Mouse (Mus musculus) liver, postnatal 0 days (tissue): ENCODE results near the gene Tepp. TPM values are rescaled to one million over a fixed set of nuclear protein-coding genes. Genes with fewer than 3 reads are reported as not detected.

Source experiments
- ATAC-seq: fragments of 200-750 bp; cut with Nextera tagmentation; 2 replicates; pipeline ENCODE4 v1.8.0; 2017; ENCODE audit warnings: mild to moderate bottlenecking, moderate library complexity
- DNase-seq: peaks from one replicate; pipeline ENCODE4 v3.0.0-alpha.2; 2016
- H3K27ac ChIP-seq: fragments of 300-500 bp; sonication (generic); 2 replicates; pipeline ENCODE4 v1.5.1; 2014; ENCODE audit warnings: antibody characterized with exemption, moderate library complexity, mild to moderate bottlenecking, low read depth
- H3K27me3 ChIP-seq: fragments of 300-500 bp; sonication (generic); 2 replicates; pipeline ENCODE4 v1.6.1; 2014; ENCODE audit warnings: low read length, control low read depth, mixed read lengths; ENCODE audit not compliant: insufficient read depth
- H3K36me3 ChIP-seq: fragments of 300-500 bp; sonication (generic); replicated peaks from 2 replicates; pipeline ENCODE4 v1.6.1; 2014; ENCODE audit warnings: mild to moderate bottlenecking, control low read depth, low read length, moderate library complexity, mixed read lengths; ENCODE audit not compliant: insufficient read depth
- H3K4me1 ChIP-seq: fragments of 300-500 bp; sonication (generic); 2 replicates; pipeline ENCODE4 v1.6.1; 2014; ENCODE audit warnings: antibody characterized with exemption, mild to moderate bottlenecking, control low read depth; ENCODE audit not compliant: insufficient read depth
- H3K4me2 ChIP-seq: fragments of 300-500 bp; sonication (generic); 2 replicates; pipeline ENCODE4 v1.6.1; 2014; ENCODE audit warnings: low read depth, mild to moderate bottlenecking, low read length, moderate library complexity, mixed read lengths
- H3K4me3 ChIP-seq: fragments of 300-500 bp; sonication (generic); 2 replicates; pipeline ENCODE4 v1.5.1; 2014; ENCODE audit warnings: low read depth, low read length
- H3K9ac ChIP-seq: fragments of 300-500 bp; sonication (generic); replicated peaks from 2 replicates; pipeline ENCODE4 v1.6.1; 2014; ENCODE audit warnings: mild to moderate bottlenecking, moderate library complexity
- H3K9me3 ChIP-seq: fragments of 300-500 bp; sonication (generic); 2 replicates; pipeline ENCODE4 v1.6.1; 2016; ENCODE audit warnings: mild to moderate bottlenecking, control low read depth, low read length, mixed read lengths
- CTCF ChIP-seq: sonication (generic); IDR thresholded peaks from 2 replicates; pipeline ENCODE4 v1.5.1; 2016; ENCODE audit warnings: antibody characterized with exemption, low read depth
- EP300 ChIP-seq: IDR thresholded peaks from 2 replicates; pipeline ENCODE4 v1.6.1; 2016; ENCODE audit warnings: antibody characterized with exemption, low read depth, mild to moderate bottlenecking
- WGBS: fragments of 180-500 bp; shearing (Covaris S2); extraction: QIAGEN DNeasy Blood & Tissue Kit; methylation state at CpG from one replicate; pipeline ENCODE4 v1.1.7; 2014; ENCODE audit not compliant: insufficient replicate concordance; 5-methylcytosine and 5-hydroxymethylcytosine counted together
- polyA plus RNA-seq: library from polyadenylated mRNA; unstranded; fragments of >200 nt; fragmentation: Nextera tagmentation; extraction: Ambion mirVana; gene quantifications from 2 replicates; pipeline ENCODE4 v1.2.1, GENCODE M21; 2015

The Tepp gene
- polyA plus RNA-seq, 1 experiment from 2014 or later, result not detected

- ATAC-seq (peak; percentile 44; the same call in 1 of the 2 replicates), DNase-seq (peak; percentile 39)
- H3K27me3 ChIP-seq, result no peaks in the 10 kb centered on the region
- H3K4me3 ChIP-seq, result no peak overlapping the region
- H3K4me1 ChIP-seq, result no peaks in the 10 kb centered on the region
- 48% methylated on average over 20 of the region's 20 CpGs for WGBS
- no peak for TF ChIP-seq EP300
- TF ChIP-seq CTCF, result no peak
- no peaks in the 10 kb centered on the region for H3K9me3 ChIP-seq
- H3K4me2 ChIP-seq, result no peak overlapping the region
- no peaks in the 10 kb centered on the region for H3K36me3 ChIP-seq
- H3K9ac ChIP-seq, result no peak overlapping the region
- no peak overlapping the region for H3K27ac ChIP-seq
Measured at GRCm38 (mm10) chr8:95369581-95370326, 59.4 kb downstream of the Tepp start.

GRCm38 (mm10) chr8:95373389-95374002 lies 63.1 kb downstream of the Tepp start:
- no peak for ATAC-seq
- no peaks in the 10 kb centered on the region for H3K27me3 ChIP-seq

GRCm38 (mm10) chr8:95374429-95374828 lies 64.1 kb downstream of the Tepp start:
- Histone ChIP-seq H3K9ac (no peak overlapping the region), H3K4me2 (no peak overlapping the region), H3K9me3 (no peaks in the 10 kb centered on the region), H3K4me1 (peaks cover 7% of the 10 kb centered on the region; the same call in 1 of the 2 replicates), H3K27me3 (no peaks in the 10 kb centered on the region), H3K4me3 (no peak overlapping the region), H3K36me3 (no peaks in the 10 kb centered on the region), H3K27ac (no peak overlapping the region)
- TF ChIP-seq CTCF (no peak), EP300 (no peak)
- ATAC-seq (no peak), DNase-seq (no peak)
- 64% methylated on average over 3 of the region's 3 CpGs for WGBS

More at GRCm38 (mm10) chr8:95373389-95374002, 63.1 kb downstream of the Tepp start:
- H3K4me1 ChIP-seq, result peaks cover 7% of the 10 kb centered on the region; the same call in 1 of the 2 replicates
- no peak overlapping the region for H3K9ac ChIP-seq
- H3K27ac ChIP-seq, result no peak overlapping the region
- no peak overlapping the region for H3K4me3 ChIP-seq
- H3K36me3 ChIP-seq, result no peaks in the 10 kb centered on the region
- no peak for TF ChIP-seq EP300
- TF ChIP-seq CTCF, result no peak
- H3K9me3 ChIP-seq, result no peaks in the 10 kb centered on the region
- no peak overlapping the region for H3K4me2 ChIP-seq
- 57% methylated on average over 12 of the region's 12 CpGs for WGBS
- DNase-seq, result no peak

- H3K27me3 ChIP-seq, result no peaks in the 10 kb centered on the region
- DNase-seq (no peak), ATAC-seq (no peak)
- TF ChIP-seq CTCF, result no peak
- TF ChIP-seq EP300, result no peak
- H3K4me3 ChIP-seq, result no peak overlapping the region
- H3K9me3 ChIP-seq, result no peaks in the 10 kb centered on the region
- H3K4me1 ChIP-seq, result peaks cover 7% of the 10 kb centered on the region; the same call in 1 of the 2 replicates
- no peaks in the 10 kb centered on the region for H3K36me3 ChIP-seq
- no peak overlapping the region for H3K9ac ChIP-seq
- no peak overlapping the region for H3K4me2 ChIP-seq
- 76% methylated on average over 7 of the region's 7 CpGs for WGBS
- no peak overlapping the region for H3K27ac ChIP-seq
Measured at GRCm38 (mm10) chr8:95375374-95375930, 65.1 kb downstream of the Tepp start.

Other genes starting within 250 kb of the Tepp start
- 4.7 and 5.1 TPM in 2 replicates for gene Katnb1, start 229.4 kb upstream of the Tepp start, polyA plus RNA-seq
- gene Kifc3, start 107.8 kb upstream of the Tepp start, polyA plus RNA-seq, result 5.3 and 5.4 TPM in 2 replicates
- gene Cngb1, start 4.0 kb upstream of the Tepp start, polyA plus RNA-seq, result 0.08 and 0.29 TPM in 2 replicates
- gene Zfp319, start 21.4 kb downstream of the Tepp start, polyA plus RNA-seq, result 0.94 and 0.97 TPM in 2 replicates
- gene Usb1, start 21.7 kb downstream of the Tepp start, polyA plus RNA-seq, result 10.9 and 12.0 TPM in 2 replicates
- 0.66 and 0.76 TPM in 2 replicates for gene Mmp15, start 41.7 kb downstream of the Tepp start, polyA plus RNA-seq
- gene Cfap20, start 124.3 kb downstream of the Tepp start, polyA plus RNA-seq, result 30.4 and 33.1 TPM in 2 replicates
- gene Csnk2a2, start 179.5 kb downstream of the Tepp start, polyA plus RNA-seq, result 3.8 and 4.7 TPM in 2 replicates
- not detected in 2 replicates for gene Ccdc113, start 223.5 kb downstream of the Tepp start, polyA plus RNA-seq